Mouse (Mus musculus) thymus, postnatal 0 days (tissue): ENCODE results near the gene Nxph1. TPM values are rescaled to one million over a fixed set of nuclear protein-coding genes. Genes with fewer than 3 reads are reported as not detected.

Experiments used
- DNase-seq: peaks from one replicate; pipeline ENCODE4 v3.0.0-alpha.2; 2015; ENCODE audit warnings: low spot score
- polyA plus RNA-seq: library from polyadenylated mRNA; unstranded; fragments of >200 nt; fragmentation: Nextera tagmentation; extraction: Ambion mirVana; gene quantifications from 2 replicates; pipeline ENCODE4 v1.2.1, GENCODE M21; 2015

Nxph1 gene
- polyA plus RNA-seq, 1 experiment from 2014 or later = 0.25 TPM

- DNase-seq = no peak
These were observed 176.2 kb downstream of the Nxph1 start for GRCm38 (mm10) chr6:9124321-9124914.

- DNase-seq = no peak
These were observed 185.5 kb downstream of the Nxph1 start for GRCm38 (mm10) chr6:9133589-9134279.

- DNase-seq = no peak
These were observed 199.7 kb downstream of the Nxph1 start for GRCm38 (mm10) chr6:9147966-9148365.

DNA sequence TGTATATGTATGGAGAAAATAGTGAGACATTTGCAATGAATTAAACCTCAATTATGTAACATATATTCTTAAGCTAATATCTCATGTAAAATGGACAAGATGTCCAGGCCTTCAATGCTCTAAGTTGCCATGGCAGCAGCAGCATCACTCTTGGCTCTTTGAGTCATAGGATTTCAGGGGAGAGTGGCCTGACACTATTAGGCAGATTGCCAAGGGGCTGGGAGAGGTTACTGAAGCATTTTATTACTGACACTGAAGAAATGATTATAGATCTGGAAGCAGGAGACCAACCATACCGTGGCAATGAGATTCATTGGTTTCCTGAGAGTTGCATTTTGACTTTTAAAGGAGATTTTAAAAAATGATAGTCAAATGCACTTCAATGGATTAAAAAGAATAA, 201.6 kb downstream of the Nxph1 start:
- no peak for DNase-seq

- DNase-seq = no peak
These were observed 211.0 kb downstream of the Nxph1 start for GRCm38 (mm10) chr6:9159191-9159590.

GRCm38 (mm10) chr6:9182477-9182876, 234.2 kb downstream of the Nxph1 start:
- no peak for DNase-seq

- no peak for DNase-seq
These were observed 262.5 kb downstream of the Nxph1 start for GRCm38 (mm10) chr6:9210730-9211129.

- no peak for DNase-seq
These were observed 272.7 kb downstream of the Nxph1 start for GRCm38 (mm10) chr6:9220724-9221453.

GRCm38 (mm10) chr6:9234802-9235201, 286.6 kb downstream of the Nxph1 start:
- no peak for DNase-seq

- no peak for DNase-seq
These were observed 319.8 kb downstream of the Nxph1 start for GRCm38 (mm10) chr6:9267998-9268397.

Other genes starting within 250 kb of the Nxph1 start
- 5.9 and 7.8 TPM in 2 replicates for gene Ica1, start 169.9 kb upstream of the Nxph1 start, polyA plus RNA-seq